Mouse (Mus musculus) midbrain, postnatal 0 days (tissue): ENCODE data around the gene E4f1. TPM values are rescaled to one million over a fixed set of nuclear protein-coding genes. Genes with fewer than 3 reads are reported as not detected.

Experiments
- ATAC-seq: fragments of 200-750 bp; cut with Nextera tagmentation; 2 replicates; pipeline ENCODE4 v1.8.0; 2017; ENCODE audit warnings: moderate number of reproducible peaks, mild to moderate bottlenecking, moderate TSS enrichment, moderate library complexity; ENCODE audit not compliant: low FRiP score
- DNase-seq: peaks from one replicate; pipeline ENCODE4 v3.0.0-alpha.2; 2015; ENCODE audit warnings: low spot score
- H3K27ac ChIP-seq: fragments of 300-500 bp; sonication (generic); 2 replicates; pipeline ENCODE4 v1.5.1; 2014; ENCODE audit warnings: low read depth, mild to moderate bottlenecking, low read length, mixed read lengths
- H3K27me3 ChIP-seq: fragments of 300-500 bp; sonication (generic); 2 replicates; pipeline ENCODE4 v1.6.1; 2014; ENCODE audit warnings: low read length, control low read depth, mixed read lengths; ENCODE audit not compliant: insufficient read depth
- H3K36me3 ChIP-seq: fragments of 300-500 bp; sonication (generic); 2 replicates; pipeline ENCODE4 v1.6.1; 2014; ENCODE audit warnings: low read length, control low read depth, mixed read lengths; ENCODE audit not compliant: insufficient read depth
- H3K4me1 ChIP-seq: fragments of 300-500 bp; sonication (generic); 2 replicates; pipeline ENCODE4 v1.6.1; 2014; ENCODE audit warnings: mild to moderate bottlenecking, control low read depth, antibody characterized with exemption, low read length, mixed read lengths; ENCODE audit not compliant: insufficient read depth
- H3K4me2 ChIP-seq: fragments of 300-500 bp; sonication (generic); 2 replicates; pipeline ENCODE4 v1.6.1; 2014; ENCODE audit warnings: low read depth, mild to moderate bottlenecking, low read length, mixed read lengths; ENCODE audit not compliant: poor library complexity, severe bottlenecking
- H3K4me3 ChIP-seq: fragments of 300-500 bp; sonication (generic); 2 replicates; pipeline ENCODE4 v1.5.1; 2014; ENCODE audit warnings: low read depth, mild to moderate bottlenecking, low read length, moderate library complexity
- H3K9ac ChIP-seq: fragments of 300-500 bp; sonication (generic); replicated peaks from 2 replicates; pipeline ENCODE4 v1.6.1; 2014; ENCODE audit warnings: mild to moderate bottlenecking, low read length, moderate library complexity, mixed read lengths; ENCODE audit not compliant: poor library complexity, severe bottlenecking
- H3K9me3 ChIP-seq: fragments of 300-500 bp; sonication (generic); 2 replicates; pipeline ENCODE4 v1.6.1; 2016; ENCODE audit warnings: low read length, control low read depth
- CTCF ChIP-seq: IDR thresholded peaks from 2 replicates; pipeline ENCODE4 v1.5.1; 2016; ENCODE audit warnings: antibody characterized with exemption, mild to moderate bottlenecking
- whole genome bisulfite sequencing: fragments of 180-500 bp; shearing (Covaris S2); extraction: QIAGEN DNeasy Blood & Tissue Kit; methylation state at CpG from one replicate; pipeline ENCODE4 v1.1.7; 2014; 5-methylcytosine and 5-hydroxymethylcytosine counted together
- polyA plus RNA-seq: library from polyadenylated mRNA; unstranded; fragments of >200 nt; fragmentation: Nextera tagmentation; extraction: Ambion mirVana; gene quantifications from 2 replicates; pipeline ENCODE4 v1.2.1, GENCODE M21; 2015
- total RNA-seq: library from RNA; depleted of rRNA; stranded (reverse); fragments of >200 nt; gene quantifications from 2 replicates; pipeline ENCODE4 v1.2.3, GENCODE M21; 2014; rRNA removed

E4f1 gene
- total and polyA plus RNA-seq, 2 experiments from 2014 or later: 30.6 to 35.1 TPM

DNA sequence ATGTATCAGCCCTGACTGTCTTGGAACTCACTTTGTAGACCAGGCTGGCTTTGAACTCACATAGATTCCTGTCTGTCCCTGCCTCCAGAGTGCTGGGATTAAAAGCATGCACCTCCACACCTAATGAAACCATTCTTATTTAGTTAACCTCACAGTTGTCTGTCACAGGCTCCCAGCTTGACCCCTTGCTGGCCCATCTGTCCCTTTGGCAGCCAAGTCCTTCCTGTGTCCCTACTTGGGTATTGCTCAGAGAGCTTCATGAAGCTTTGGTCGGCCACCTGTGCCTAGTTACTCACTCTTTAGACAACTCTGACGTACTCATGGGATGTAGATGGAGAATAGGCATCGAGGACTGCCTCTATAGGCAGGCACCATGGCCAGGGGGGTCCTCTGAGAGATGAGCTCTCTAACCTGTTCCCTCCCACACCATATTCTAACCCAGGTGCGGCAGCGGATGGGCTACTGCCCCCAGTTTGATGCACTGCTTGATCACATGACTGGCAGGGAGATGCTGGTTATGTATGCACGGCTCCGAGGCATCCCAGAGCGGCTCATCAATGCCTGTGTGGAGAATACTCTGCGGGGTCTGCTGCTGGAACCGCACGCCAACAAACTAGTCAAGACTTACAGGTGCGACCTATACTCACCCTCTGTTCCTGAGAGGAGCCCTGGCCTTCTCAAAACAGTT is 62.9 kb downstream of the E4f1 start:
- H3K9me3 ChIP-seq: no peaks in the 10 kb centered on the region
- no peak overlapping the region for H3K9ac ChIP-seq
- ATAC-seq (no peak), DNase-seq (no peak)
- no peaks in the 10 kb centered on the region for H3K27me3 ChIP-seq
- WGBS: 88% methylated on average over 12 of the region's 12 CpGs
- no peak overlapping the region; the same call in 1 of the 2 replicates for H3K27ac ChIP-seq
- H3K4me3 ChIP-seq: no peak overlapping the region
- no peak for TF ChIP-seq CTCF
- no peak overlapping the region for H3K4me2 ChIP-seq
- peaks cover 67% of the 10 kb centered on the region for H3K36me3 ChIP-seq
- H3K4me1 ChIP-seq: no peaks in the 10 kb centered on the region

DNA sequence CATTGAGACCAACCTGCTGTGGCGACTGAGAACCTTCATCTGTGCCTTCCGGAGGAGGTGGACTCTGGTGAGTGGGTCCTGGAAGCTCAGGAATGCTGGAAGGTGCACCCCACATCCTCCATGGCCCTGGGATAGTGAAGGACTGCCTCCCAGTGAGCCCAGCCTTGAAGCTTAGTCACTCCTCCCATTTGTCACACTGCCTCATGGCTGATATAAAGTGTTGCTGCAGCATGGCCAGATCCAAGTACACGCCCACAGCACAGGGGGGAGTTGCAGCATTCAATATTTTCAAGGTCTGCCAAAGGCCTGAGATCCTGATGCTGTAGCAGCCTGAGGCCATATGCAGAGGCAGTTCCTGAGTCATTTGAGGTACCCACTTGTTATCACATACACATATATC is 67.7 kb downstream of the E4f1 start:
- Histone ChIP-seq H3K4me2 (no peak overlapping the region), H3K9me3 (no peaks in the 10 kb centered on the region), H3K27ac (no peak overlapping the region), H3K9ac (no peak overlapping the region), H3K36me3 (peaks cover 75% of the 10 kb centered on the region), H3K4me1 (no peaks in the 10 kb centered on the region), H3K27me3 (no peaks in the 10 kb centered on the region), H3K4me3 (no peak overlapping the region)
- ATAC-seq (no peak), DNase-seq (no peak)
- 75% methylated on average over 3 of the region's 3 CpGs for WGBS
- no peak for TF ChIP-seq CTCF

DNA sequence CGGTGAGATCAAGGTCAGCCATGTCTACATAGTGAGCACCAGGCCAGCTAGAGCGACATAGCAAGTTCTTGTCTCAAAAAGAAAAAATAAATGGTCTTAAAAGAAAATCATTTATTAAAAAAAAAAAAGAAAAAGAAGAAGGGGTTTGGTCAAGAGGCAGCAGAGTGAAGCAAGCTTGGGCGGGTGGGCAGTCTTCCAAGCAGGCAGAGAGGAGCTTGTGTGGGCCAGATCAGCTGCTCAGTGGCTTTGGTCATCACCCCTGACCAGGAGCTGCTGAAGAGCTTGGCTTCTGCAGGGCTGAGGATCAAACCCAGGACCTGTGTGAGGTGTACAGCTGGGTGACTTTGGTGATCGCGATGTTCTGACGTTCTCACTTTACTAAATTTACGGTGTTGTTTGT is 75.7 kb downstream of the E4f1 start:
- H3K27ac ChIP-seq: no peak overlapping the region
- no peak overlapping the region for H3K9ac ChIP-seq
- 89% methylated on average over 7 of the region's 7 CpGs for WGBS
- ATAC-seq (no peak), DNase-seq (no peak)
- no peak overlapping the region for H3K4me3 ChIP-seq
- H3K4me2 ChIP-seq: no peak overlapping the region
- H3K9me3 ChIP-seq: no peaks in the 10 kb centered on the region
- TF ChIP-seq CTCF: no peak
- no peaks in the 10 kb centered on the region for H3K27me3 ChIP-seq
- H3K36me3 ChIP-seq: peaks cover 51% of the 10 kb centered on the region
- no peaks in the 10 kb centered on the region for H3K4me1 ChIP-seq

Other genes starting within 250 kb of the E4f1 start
- gene Tedc2, start 249.5 kb downstream of the E4f1 start, total RNA-seq: 17.4 and 17.9 TPM in 2 replicates
- 9.0 and 11.1 TPM in 2 replicates for gene Tedc2, start 249.5 kb downstream of the E4f1 start, polyA plus RNA-seq
- gene Ccnf, start 218.8 kb downstream of the E4f1 start, total RNA-seq: 6.2 and 6.7 TPM in 2 replicates
- 5.0 and 5.3 TPM in 2 replicates for gene Ccnf, start 218.8 kb downstream of the E4f1 start, polyA plus RNA-seq
- 0.99 and 1.8 TPM in 2 replicates for gene Abca17, start 119.2 kb downstream of the E4f1 start, total RNA-seq
- 1.0 and 1.1 TPM in 2 replicates for gene Abca17, start 119.2 kb downstream of the E4f1 start, polyA plus RNA-seq
- 91.3 and 95.9 TPM in 2 replicates for gene Abca3, start 118.4 kb downstream of the E4f1 start, total RNA-seq
- gene Abca3, start 118.4 kb downstream of the E4f1 start, polyA plus RNA-seq: 28.8 and 32.7 TPM in 2 replicates
- gene Rnps1, start 55.7 kb downstream of the E4f1 start, total RNA-seq: 248 and 260 TPM in 2 replicates
- gene Rnps1, start 55.7 kb downstream of the E4f1 start, polyA plus RNA-seq: 347 and 350 TPM in 2 replicates
- gene Eci1, start 43.7 kb downstream of the E4f1 start, total RNA-seq: 20.6 and 26.6 TPM in 2 replicates
- 31.0 and 41.1 TPM in 2 replicates for gene Eci1, start 43.7 kb downstream of the E4f1 start, polyA plus RNA-seq
- 5.0 and 5.6 TPM in 2 replicates for gene Dnase1l2, start 27.2 kb downstream of the E4f1 start, total RNA-seq
- 0.94 and 1.1 TPM in 2 replicates for gene Dnase1l2, start 27.2 kb downstream of the E4f1 start, polyA plus RNA-seq
- gene Pgp, start 79 bp upstream of the E4f1 start, total RNA-seq: 49.6 and 50.1 TPM in 2 replicates
- 86.8 and 88.7 TPM in 2 replicates for gene Pgp, start 79 bp upstream of the E4f1 start, polyA plus RNA-seq
- 0.57 TPM in 1 of 2 replicates, not detected in the other for gene Bricd5, start 3.6 kb upstream of the E4f1 start, total RNA-seq
- 0.83 and 0.95 TPM in 2 replicates for gene Bricd5, start 3.6 kb upstream of the E4f1 start, polyA plus RNA-seq
- gene Mlst8, start 8.8 kb upstream of the E4f1 start, total RNA-seq: 51.8 and 60.8 TPM in 2 replicates
- gene Mlst8, start 8.8 kb upstream of the E4f1 start, polyA plus RNA-seq: 28.4 and 29.5 TPM in 2 replicates
- gene Caskin1, start 18.3 kb upstream of the E4f1 start, total RNA-seq: 151 and 153 TPM in 2 replicates
- gene Caskin1, start 18.3 kb upstream of the E4f1 start, polyA plus RNA-seq: 43.9 and 47.5 TPM in 2 replicates
- gene Traf7, start 57.6 kb upstream of the E4f1 start, total RNA-seq: 175 and 179 TPM in 2 replicates
- 71.4 and 73.6 TPM in 2 replicates for gene Traf7, start 57.6 kb upstream of the E4f1 start, polyA plus RNA-seq
- gene Rab26, start 63.9 kb upstream of the E4f1 start, total RNA-seq: 4.4 and 7.6 TPM in 2 replicates
- gene Rab26, start 63.9 kb upstream of the E4f1 start, polyA plus RNA-seq: 15.5 and 17.7 TPM in 2 replicates
- gene Pkd1, start 79.5 kb upstream of the E4f1 start, total RNA-seq: 73.6 and 84.3 TPM in 2 replicates
- gene Pkd1, start 79.5 kb upstream of the E4f1 start, polyA plus RNA-seq: 13.6 and 14.5 TPM in 2 replicates
- gene Tsc2, start 162.3 kb upstream of the E4f1 start, total RNA-seq: 106 and 114 TPM in 2 replicates
- gene Tsc2, start 162.3 kb upstream of the E4f1 start, polyA plus RNA-seq: 56.6 and 61.7 TPM in 2 replicates
- gene Nthl1, start 162.4 kb upstream of the E4f1 start, total RNA-seq: 4.5 and 6.2 TPM in 2 replicates
- gene Nthl1, start 162.4 kb upstream of the E4f1 start, polyA plus RNA-seq: 6.0 and 7.2 TPM in 2 replicates
- 61.7 and 62.8 TPM in 2 replicates for gene Slc9a3r2, start 180.0 kb upstream of the E4f1 start, total RNA-seq
- gene Slc9a3r2, start 180.0 kb upstream of the E4f1 start, polyA plus RNA-seq: 52.1 and 52.7 TPM in 2 replicates
- gene Npw, start 188.1 kb upstream of the E4f1 start, total RNA-seq: not detected in 2 replicates
- 0.59 and 0.86 TPM in 2 replicates for gene Npw, start 188.1 kb upstream of the E4f1 start, polyA plus RNA-seq
- gene Zfp598, start 199.4 kb upstream of the E4f1 start, total RNA-seq: 36.4 and 40.0 TPM in 2 replicates
- 15.7 and 16.4 TPM in 2 replicates for gene Zfp598, start 199.4 kb upstream of the E4f1 start, polyA plus RNA-seq
- 330 and 376 TPM in 2 replicates for gene Syngr3, start 219.6 kb upstream of the E4f1 start, total RNA-seq
- gene Syngr3, start 219.6 kb upstream of the E4f1 start, polyA plus RNA-seq: 334 and 375 TPM in 2 replicates
- 28.0 and 44.3 TPM in 2 replicates for gene Gfer, start 225.8 kb upstream of the E4f1 start, total RNA-seq
- gene Gfer, start 225.8 kb upstream of the E4f1 start, polyA plus RNA-seq: 36.7 and 39.4 TPM in 2 replicates
- gene Noxo1, start 225.9 kb upstream of the E4f1 start, total RNA-seq: 7.2 and 11.1 TPM in 2 replicates
- 1.9 and 2.1 TPM in 2 replicates for gene Noxo1, start 225.9 kb upstream of the E4f1 start, polyA plus RNA-seq
- gene Tbl3, start 237.3 kb upstream of the E4f1 start, total RNA-seq: 44.0 and 56.4 TPM in 2 replicates
- gene Tbl3, start 237.3 kb upstream of the E4f1 start, polyA plus RNA-seq: 38.2 and 46.7 TPM in 2 replicates
- not detected in 2 replicates for gene Rnf151, start 247.8 kb upstream of the E4f1 start, total RNA-seq
- gene Rnf151, start 247.8 kb upstream of the E4f1 start, polyA plus RNA-seq: not detected in 2 replicates
- gene Rps2, start 247.8 kb upstream of the E4f1 start, total RNA-seq: 2,209 and 2,389 TPM in 2 replicates
- 749 and 802 TPM in 2 replicates for gene Rps2, start 247.8 kb upstream of the E4f1 start, polyA plus RNA-seq